Comparison of ENCODE assay signal across 11 mouse cellular contexts in the genomic region with DNA sequence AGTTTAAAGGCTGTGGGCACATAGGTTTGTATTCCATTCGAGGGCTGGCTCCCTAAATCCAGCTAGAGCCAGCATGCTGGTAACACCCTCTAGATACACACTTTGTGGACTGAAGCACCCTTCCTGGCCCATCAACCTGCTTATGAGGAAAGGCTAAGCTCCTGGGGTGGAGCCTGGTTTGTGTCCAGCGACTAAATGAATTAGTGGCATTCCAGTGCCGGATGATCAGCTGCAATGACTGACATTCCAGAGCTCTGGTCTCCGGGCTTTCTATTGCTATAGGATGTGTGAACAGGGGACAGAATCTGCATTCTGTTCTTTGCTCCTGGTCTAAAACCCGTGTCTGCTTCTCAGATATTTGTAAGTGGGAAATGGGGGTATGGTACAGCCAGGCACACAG. TPM values are rescaled to one million over a fixed set of nuclear protein-coding genes. Genes with fewer than 3 reads are reported as not detected.
DNase-seq lines count a peak whose midpoint lies in the region; ATAC-seq and TF ChIP-seq lines count a peak whose summit lies in the region.
"Had no signal": no experiment of that assay in that cellular context is flagged by ENCODE, and none has a peak within 500 bp of the region (broad histone marks: within the 10 kb centered on the region; RNA-seq: fewer than 3 reads in every experiment).

No protein-coding gene starts in this region.

- WGBS in intestine, postnatal 0 days, result 20% methylated on average over 5 of the region's 5 CpGs
- WGBS in midbrain, postnatal 0 days, result 25% methylated on average over 5 of the region's 5 CpGs

- no peaks in the 10 kb centered on the region for H3K36me3 ChIP-seq in intestine, postnatal 0 days (ENCODE audit: control insufficient read depth, insufficient read depth)
- H3K36me3 ChIP-seq in midbrain, postnatal 0 days (ENCODE audit: insufficient read depth, low read length), result no peaks in the 10 kb centered on the region
- H3K36me3 ChIP-seq: embryonic facial prominence, embryonic 15.5 days; limb, embryonic 15.5 days had no signal

- H3K9ac ChIP-seq in intestine, postnatal 0 days (ENCODE audit: low read depth, low read length), result no peak overlapping the region
- H3K9ac ChIP-seq in midbrain, postnatal 0 days (replicated peaks; ENCODE audit: low read length, poor library complexity, severe bottlenecking), result peak overlapping the region; percentile 44; the same call in 1 of the 2 replicates
- H3K9ac ChIP-seq: embryonic facial prominence, embryonic 15.5 days; limb, embryonic 15.5 days had no signal

- H3K27ac ChIP-seq in left cerebral cortex, adult 2 months, result peak overlapping the region; percentile 15; the same call in 1 of the 2 replicates
- H3K27ac ChIP-seq in intestine, postnatal 0 days (ENCODE audit: low read depth, low read length), result no peak overlapping the region
- peak overlapping the region; percentile 55 for H3K27ac ChIP-seq in midbrain, postnatal 0 days (ENCODE audit: low read depth, low read length)
- H3K27ac ChIP-seq: embryonic facial prominence, embryonic 15.5 days; limb, embryonic 15.5 days had no signal

- H3K9me3 ChIP-seq in intestine, postnatal 0 days (ENCODE audit: control insufficient read depth), result no peaks in the 10 kb centered on the region
- no peaks in the 10 kb centered on the region for H3K9me3 ChIP-seq in midbrain, postnatal 0 days (ENCODE audit: low read length)
- H3K9me3 ChIP-seq: embryonic facial prominence, embryonic 15.5 days; limb, embryonic 15.5 days had no signal

- no peaks in the 10 kb centered on the region for H3K27me3 ChIP-seq in intestine, postnatal 0 days (replicated peaks; ENCODE audit: control insufficient read depth, insufficient read depth, low read length)
- H3K27me3 ChIP-seq in midbrain, postnatal 0 days (ENCODE audit: insufficient read depth, low read length), result no peaks in the 10 kb centered on the region
- H3K27me3 ChIP-seq: embryonic facial prominence, embryonic 15.5 days had no signal

- intact Hi-C loops in left cerebral cortex, adult 2 months (cut with DNase I), result no loop called here

- DNase-seq in embryo, embryonic 10 days (ENCODE audit: low spot score), result peak; percentile 44
- DNase-seq in embryo, embryonic 9.5 days (ENCODE audit: extremely low spot score), result no peak
- DNase-seq in left cerebral cortex, adult 2 months (ENCODE audit: extremely low spot score in 1 of 2, low spot score in 2 of 2), result no peak
- DNase-seq in left cerebral cortex, adult 8-10 months (ENCODE audit: low spot score in 2 of 2), result no peak
- DNase-seq in midbrain, postnatal 0 days (ENCODE audit: low spot score), result no peak
- no peak for DNase-seq in frontal cortex, postnatal 10 days (ENCODE audit: low spot score in 2 of 2)

- H3K4me1 ChIP-seq in intestine, postnatal 0 days (replicated peaks; ENCODE audit: control insufficient read depth, insufficient read depth, low read length), result no peaks in the 10 kb centered on the region
- peaks cover 19% of the 10 kb centered on the region for H3K4me1 ChIP-seq in midbrain, postnatal 0 days (ENCODE audit: insufficient read depth, low read length)

- TF ChIP-seq CTCF in left cerebral cortex, adult 2 months (IDR thresholded peaks at IDR 0.05), result no peak
- no peak for TF ChIP-seq CTCF in intestine, postnatal 0 days (IDR thresholded peaks at IDR 0.05; ENCODE audit: low read depth)
- no peak for TF ChIP-seq CTCF in midbrain, postnatal 0 days (IDR thresholded peaks at IDR 0.05)

- no peak for ATAC-seq in intestine, postnatal 0 days
- ATAC-seq in midbrain, postnatal 0 days (ENCODE audit: low FRiP score), result no peak
- ATAC-seq in megakaryocyte progenitor cell, adult 5-6 weeks (replicated peaks; ENCODE audit: poor library complexity), result no peak

- H3K4me2 ChIP-seq in intestine, postnatal 0 days (replicated peaks; ENCODE audit: low read depth), result 0 out of 2 replicates have a peak overlapping the region, but pooled peaks have one; percentile 21
- H3K4me2 ChIP-seq in midbrain, postnatal 0 days (ENCODE audit: low read depth, low read length, poor library complexity, severe bottlenecking), result peak overlapping the region; percentile 38
- H3K4me2 ChIP-seq: embryonic facial prominence, embryonic 15.5 days; limb, embryonic 15.5 days had no signal

- peak overlapping the region; percentile 4; the same call in 1 of the 2 replicates for H3K4me3 ChIP-seq in left cerebral cortex, adult 2 months
- H3K4me3 ChIP-seq in intestine, postnatal 0 days (ENCODE audit: low read depth, low read length), result no peak overlapping the region
- peak overlapping the region; percentile 3; the same call in 1 of the 2 replicates for H3K4me3 ChIP-seq in midbrain, postnatal 0 days (ENCODE audit: low read depth, low read length)
- H3K4me3 ChIP-seq: embryonic facial prominence, embryonic 15.5 days; limb, embryonic 15.5 days had no signal

RNA-seq across cellular contexts. Expression of gene Pcp4, which starts 5.0 kb away (rescaled TPM):
- total RNA-seq in left cerebral cortex, adult 2 months (2021), result 100 to 1,000 TPM; 410 to 473 TPM
- 100 to 1,000 TPM; 640 to 706 (median 656) TPM for total RNA-seq in left cerebral cortex, adult 8-10 months (2022)
- 80.8 and 84.1 TPM in 2 replicates for polyA plus RNA-seq in intestine, postnatal 0 days (2015; fragmentation: Nextera tagmentation; extraction: Ambion mirVana)
- total RNA-seq in midbrain, postnatal 0 days (2014; rRNA removed), result 333 and 361 TPM in 2 replicates
- polyA plus RNA-seq in midbrain, postnatal 0 days (2015; fragmentation: Nextera tagmentation; extraction: Ambion mirVana), result 687 and 775 TPM in 2 replicates
- total RNA-seq in megakaryocyte progenitor cell, adult 5-6 weeks (2015), result not detected in 2 replicates
- not detected in 2 replicates for total RNA-seq in megakaryocyte progenitor cell, adult 5-6 weeks (2017)
- total RNA-seq: hematopoietic stem cell, adult 5-6 weeks had no signal

RNA-seq across cellular contexts. Expression of gene Itgb2l, which starts 28.9 kb away (rescaled TPM):
- total RNA-seq in left cerebral cortex, adult 2 months (2021), result not detected
- total RNA-seq in left cerebral cortex, adult 8-10 months (2022), result not detected
- 0.44 and 0.84 TPM in 2 replicates for polyA plus RNA-seq in intestine, postnatal 0 days (2015; fragmentation: Nextera tagmentation; extraction: Ambion mirVana)
- not detected in 2 replicates for total RNA-seq in midbrain, postnatal 0 days (2014; rRNA removed)
- polyA plus RNA-seq in midbrain, postnatal 0 days (2015; fragmentation: Nextera tagmentation; extraction: Ambion mirVana), result 0.53 TPM in 1 of 2 replicates, not detected in the other
- 4.5 and 6.3 TPM in 2 replicates for total RNA-seq in megakaryocyte progenitor cell, adult 5-6 weeks (2015)
- total RNA-seq in megakaryocyte progenitor cell, adult 5-6 weeks (2017), result 8.2 and 9.5 TPM in 2 replicates

Comparison
In these comparisons a context has a peak if more than half of its experiments do, and no peak if none do; other contexts are left out.
1. RNA of gene Pcp4, which starts 5.0 kb away (total RNA-seq): 640 to 706 TPM in left cerebral cortex, adult 8-10 months, 410 to 473 TPM in left cerebral cortex, adult 2 months and 333 to 361 TPM in midbrain, postnatal 0 days; not detected in megakaryocyte progenitor cell, adult 5-6 weeks; every median in the first group is over 100 times any median in the second.